Mouse (Mus musculus) liver, embryonic 14.5 days (tissue): ENCODE results near the gene Tprkb. TPM values are rescaled to one million over a fixed set of nuclear protein-coding genes. Genes with fewer than 3 reads are reported as not detected.

ENCODE experiments used
- ATAC-seq: fragments of 200-750 bp; cut with Nextera tagmentation; 2 replicates; pipeline ENCODE4 v1.8.0; 2017; ENCODE audit warnings: moderate number of reproducible peaks, mild to moderate bottlenecking, moderate library complexity; ENCODE audit not compliant: insufficient read depth
- DNase-seq, 3 experiments: peaks; one replicate each; pipeline ENCODE4 v3.0.0-alpha.2; 2012 to 2013; ENCODE audit warnings: low read depth in 3 of 3, low spot score in 3 of 3
- H3K27ac ChIP-seq: fragments of 300-500 bp; sonication (generic); 2 replicates; pipeline ENCODE4 v1.5.1; 2014; ENCODE audit warnings: moderate library complexity, mild to moderate bottlenecking, control low read depth, inconsistent platforms
- H3K27me3 ChIP-seq: fragments of 300-500 bp; sonication (generic); 2 replicates; pipeline ENCODE4 v1.6.1; 2014; ENCODE audit warnings: mild to moderate bottlenecking, low read length, moderate library complexity; ENCODE audit not compliant: control insufficient read depth, insufficient read depth
- H3K36me3 ChIP-seq: fragments of 300-500 bp; sonication (generic); replicated peaks from 2 replicates; pipeline ENCODE4 v1.6.1; 2014; ENCODE audit warnings: low read depth; ENCODE audit not compliant: control insufficient read depth, insufficient read depth
- H3K4me1 ChIP-seq, 2 experiments: fragments of 200-500 bp in 1 of 2; fragments of 300-500 bp in 1 of 2; sonication (generic) in 1 of 2; replicated peaks; 2 replicates each; pipeline ENCODE4 v1.6.1; 2012 to 2014; ENCODE audit warnings: antibody characterized with exemption in 1 of 2, inconsistent platforms in 1 of 2, low read length in 1 of 2; ENCODE audit not compliant: control insufficient read depth in 2 of 2, insufficient read depth in 2 of 2
- H3K4me2 ChIP-seq: fragments of 300-500 bp; sonication (generic); 2 replicates; pipeline ENCODE4 v1.6.1; 2014; ENCODE audit warnings: low read depth, mild to moderate bottlenecking, control low read depth, moderate library complexity
- H3K4me3 ChIP-seq, 2 experiments: fragments of 200-500 bp in 1 of 2; fragments of 300-500 bp in 1 of 2; sonication (generic) in 1 of 2; 2 replicates each; pipeline ENCODE4 v1.5.1; 2012 to 2014; ENCODE audit warnings: low read depth in 2 of 2, low read length in 2 of 2, mild to moderate bottlenecking in 2 of 2, control low read depth in 1 of 2, inconsistent platforms in 1 of 2, moderate library complexity in 1 of 2; ENCODE audit not compliant: insufficient read depth in 1 of 2
- H3K9ac ChIP-seq: fragments of 300-500 bp; sonication (generic); replicated peaks from 2 replicates; pipeline ENCODE4 v1.6.1; 2014; ENCODE audit warnings: mild to moderate bottlenecking, control low read depth, moderate library complexity
- H3K9me3 ChIP-seq: fragments of 300-500 bp; sonication (generic); 2 replicates; pipeline ENCODE4 v1.6.1; 2016; ENCODE audit warnings: low read length, mixed read lengths; ENCODE audit not compliant: control insufficient read depth
- CTCF ChIP-seq: IDR thresholded peaks from 2 replicates; pipeline ENCODE4 v1.5.1; 2016; ENCODE audit warnings: antibody characterized with exemption, low read depth, control low read depth
- EP300 ChIP-seq: IDR thresholded peaks from 2 replicates; pipeline ENCODE4 v1.6.1; 2016; ENCODE audit warnings: antibody characterized with exemption, low read depth
- WGBS: fragments of 180-500 bp; shearing (Covaris S2); extraction: QIAGEN DNeasy Blood & Tissue Kit; methylation state at CpG from one replicate; pipeline ENCODE4 v1.1.7; 2014; ENCODE audit not compliant: insufficient replicate concordance; 5-methylcytosine and 5-hydroxymethylcytosine counted together
- polyA plus RNA-seq, 2 experiments: library from polyadenylated mRNA; depleted of rRNA in 1 of 2; stranded (reverse) in 1 of 2; unstranded in 1 of 2; fragments of >200 nt; fragmentation: Nextera tagmentation in 1 of 2; extraction: Ambion mirVana in 1 of 2; gene quantifications; 2 replicates each; pipeline versions ENCODE4 v1.2.1 to v1.2.3; 2012 to 2014

The Tprkb gene
- polyA plus RNA-seq, 2 experiments: 12.7 to 14.6 TPM

GRCm38 (mm10) chr6:85969889-85970288 lies 58.2 kb downstream of the Tprkb start:
- Histone ChIP-seq H3K4me2 (no peak overlapping the region), H3K27ac (no peak overlapping the region), H3K4me1 (peaks cover 0 to 3% of the 10 kb centered on the region in 2 experiments; a peak in 1 of 4 replicates), H3K4me3 (no peak overlapping the region), H3K36me3 (no peaks in the 10 kb centered on the region), H3K9me3 (no peaks in the 10 kb centered on the region), H3K27me3 (no peaks in the 10 kb centered on the region), H3K9ac (no peak overlapping the region)
- DNase-seq (no peak), ATAC-seq (no peak)
- TF ChIP-seq EP300: no peak
- 33% methylated on average over 2 of the region's 2 CpGs for WGBS

- no peak for TF ChIP-seq CTCF
- no peak for TF ChIP-seq EP300
- H3K9ac ChIP-seq: no peak overlapping the region
- peaks cover 4 to 7% of the 10 kb centered on the region in 2 experiments for H3K4me1 ChIP-seq
- H3K36me3 ChIP-seq: no peaks in the 10 kb centered on the region
- H3K9me3 ChIP-seq: no peaks in the 10 kb centered on the region
- no peaks in the 10 kb centered on the region for H3K27me3 ChIP-seq
- H3K4me3 ChIP-seq: no peak overlapping the region
- H3K27ac ChIP-seq: no peak overlapping the region
- H3K4me2 ChIP-seq: no peak overlapping the region
- WGBS: 59% methylated on average over 3 of the region's 3 CpGs
- ATAC-seq: no peak
- DNase-seq: no peak
Observed at GRCm38 (mm10) chr6:85972699-85973098, 61.0 kb downstream of the Tprkb start.

GRCm38 (mm10) chr6:85973336-85973735 lies 61.7 kb downstream of the Tprkb start:
- H3K36me3 ChIP-seq: no peaks in the 10 kb centered on the region
- H3K9me3 ChIP-seq: no peaks in the 10 kb centered on the region
- TF ChIP-seq EP300 (no peak), CTCF (no peak)
- ATAC-seq (no peak), DNase-seq (no peak)
- no peak overlapping the region for H3K4me3 ChIP-seq
- no peak overlapping the region for H3K27ac ChIP-seq
- no peak overlapping the region for H3K9ac ChIP-seq
- 70% methylated on average over 3 of the region's 3 CpGs for WGBS
- H3K4me1 ChIP-seq: peaks cover 4 to 7% of the 10 kb centered on the region in 2 experiments
- H3K4me2 ChIP-seq: no peak overlapping the region
- no peaks in the 10 kb centered on the region for H3K27me3 ChIP-seq

- H3K4me2 ChIP-seq: no peak overlapping the region
- WGBS: 28% methylated on average over 10 of the region's 10 CpGs
- no peaks in the 10 kb centered on the region for H3K9me3 ChIP-seq
- H3K9ac ChIP-seq: no peak overlapping the region
- ATAC-seq (peak; percentile 31; the same call in 1 of the 2 replicates), DNase-seq (no peak)
- no peaks in the 10 kb centered on the region for H3K27me3 ChIP-seq
- TF ChIP-seq EP300: peak; percentile 56
- TF ChIP-seq CTCF: no peak
- H3K4me3 ChIP-seq: no peak overlapping the region
- peaks cover 4 to 7% of the 10 kb centered on the region in 2 experiments for H3K4me1 ChIP-seq
- H3K27ac ChIP-seq: no peak overlapping the region
- no peaks in the 10 kb centered on the region for H3K36me3 ChIP-seq
Observed at GRCm38 (mm10) chr6:85974941-85975617, 63.4 kb downstream of the Tprkb start.

- no peak overlapping the region for H3K4me2 ChIP-seq
- TF ChIP-seq CTCF: no peak
- no peak for TF ChIP-seq EP300
- no peak overlapping the region for H3K9ac ChIP-seq
- no peak overlapping the region for H3K4me3 ChIP-seq
- H3K27ac ChIP-seq: no peak overlapping the region
- no peaks in the 10 kb centered on the region for H3K36me3 ChIP-seq
- H3K9me3 ChIP-seq: no peaks in the 10 kb centered on the region
- peaks cover 4 to 7% of the 10 kb centered on the region in 2 experiments for H3K4me1 ChIP-seq
- no peaks in the 10 kb centered on the region for H3K27me3 ChIP-seq
- no peak for DNase-seq
- 59% methylated on average over 1 of the region's 1 CpGs for WGBS
- ATAC-seq: no peak
Observed at GRCm38 (mm10) chr6:85975761-85976160, 64.1 kb downstream of the Tprkb start.
